Mouse (Mus musculus): Measurements from ENCODE around the gene Gm20388.

GRCm38 (mm10) chr8:120351332-120352071 is 440.9 kb downstream of the Gm20388 start:
- no peak for TF ChIP-seq ZNF384 (IDR thresholded peaks at IDR 0.05; ENCODE audit: low read depth, low read length)
- TF ChIP-seq ZC3H11A (IDR thresholded peaks at IDR 0.05; ENCODE audit: borderline replicate concordance, low read depth, low read length) = no peak
- TF ChIP-seq CHD2 (IDR thresholded peaks at IDR 0.05; ENCODE audit: low read depth, low read length) = no peak
- no peak for TF ChIP-seq HCFC1 (IDR thresholded peaks at IDR 0.05; ENCODE audit: borderline replicate concordance, insufficient read depth, low read length)
- TF ChIP-seq MAFK (IDR thresholded peaks at IDR 0.05; ENCODE audit: insufficient read depth, low read depth, low read length) = no peak
